Mouse (Mus musculus) ES-E14 (cell line): ENCODE results near the gene Tmx4.

Experiments used
- HCFC1 ChIP-seq: IDR thresholded peaks from 2 replicates; pipeline ENCODE4 v1.6.1; 2012; ENCODE audit warnings: low read length, inconsistent platforms, borderline replicate concordance; ENCODE audit not compliant: insufficient read depth
- MAFK ChIP-seq: IDR thresholded peaks from 2 replicates; pipeline ENCODE4 v1.6.1; 2014; ENCODE audit warnings: mild to moderate bottlenecking, low read depth, low read length, inconsistent platforms; ENCODE audit not compliant: insufficient read depth

DNA sequence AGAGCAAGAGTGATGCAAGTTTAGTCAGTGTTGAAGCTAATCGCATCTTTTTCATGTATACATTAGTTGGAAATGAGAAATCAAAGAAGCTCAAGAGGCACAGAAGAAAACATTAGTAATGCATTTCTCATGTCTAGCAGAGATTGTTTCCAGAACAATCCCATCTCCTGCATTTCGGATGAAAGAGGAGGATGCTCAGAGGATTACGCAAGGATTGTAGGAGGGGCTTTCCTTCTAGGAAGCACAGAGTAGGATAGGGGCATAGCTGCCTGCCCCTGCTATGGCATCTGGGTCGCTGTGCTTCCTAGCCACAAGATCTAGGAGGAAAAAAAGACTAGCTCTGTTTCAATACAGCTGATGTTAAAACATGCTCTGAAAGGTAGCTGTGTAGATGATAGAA is 1.2 kb upstream of the Tmx4 start:
- TF ChIP-seq MAFK (no peak), HCFC1 (no peak)
